Mouse (Mus musculus) ovary, adult 2 months (tissue): Measurements from ENCODE around the gene Mybpc1. TPM values are rescaled to one million over a fixed set of nuclear protein-coding genes. Genes with fewer than 3 reads are reported as not detected.

Source experiments
- polyA plus RNA-seq: library from polyadenylated mRNA; depleted of rRNA; stranded (reverse); fragments of >200 nt; gene quantifications from 2 replicates; pipeline ENCODE4 v1.2.3, GENCODE M21; 2012; rRNA removed

Mybpc1 gene
- 4.8 and 5.8 TPM in 2 replicates for polyA plus RNA-seq

GRCm38 (mm10) chr10:88604943-88605342, at the start of gene Mybpc1:
Gene Mybpc1 (minus strand): TSS chr10:88605152.

GRCm38 (mm10) chr10:88503421-88504314, 101.3 kb downstream of the Mybpc1 start, which contains the start of gene Chpt1:
Gene Chpt1 (minus strand): TSS chr10:88504073.

Other genes with a start within 250 kb of the Mybpc1 start
- 23.3 and 23.9 TPM in 2 replicates for gene Dram1, start 226.1 kb downstream of the Mybpc1 start, polyA plus RNA-seq
- gene Gnptab, start 226.0 kb downstream of the Mybpc1 start, polyA plus RNA-seq: 10.5 and 13.5 TPM in 2 replicates
- gene Sycp3, start 145.6 kb downstream of the Mybpc1 start, polyA plus RNA-seq: not detected in 2 replicates
- gene Chpt1, start 101.1 kb downstream of the Mybpc1 start, polyA plus RNA-seq: 132 and 134 TPM in 2 replicates
- 0.17 and 0.19 TPM in 2 replicates for gene Spic, start 79.9 kb upstream of the Mybpc1 start, polyA plus RNA-seq
- 14.2 and 22.6 TPM in 2 replicates for gene Arl1, start 125.7 kb upstream of the Mybpc1 start, polyA plus RNA-seq
- gene Utp20, start 221.7 kb upstream of the Mybpc1 start, polyA plus RNA-seq: 5.0 TPM in 2 replicates